In the genomic region with DNA sequence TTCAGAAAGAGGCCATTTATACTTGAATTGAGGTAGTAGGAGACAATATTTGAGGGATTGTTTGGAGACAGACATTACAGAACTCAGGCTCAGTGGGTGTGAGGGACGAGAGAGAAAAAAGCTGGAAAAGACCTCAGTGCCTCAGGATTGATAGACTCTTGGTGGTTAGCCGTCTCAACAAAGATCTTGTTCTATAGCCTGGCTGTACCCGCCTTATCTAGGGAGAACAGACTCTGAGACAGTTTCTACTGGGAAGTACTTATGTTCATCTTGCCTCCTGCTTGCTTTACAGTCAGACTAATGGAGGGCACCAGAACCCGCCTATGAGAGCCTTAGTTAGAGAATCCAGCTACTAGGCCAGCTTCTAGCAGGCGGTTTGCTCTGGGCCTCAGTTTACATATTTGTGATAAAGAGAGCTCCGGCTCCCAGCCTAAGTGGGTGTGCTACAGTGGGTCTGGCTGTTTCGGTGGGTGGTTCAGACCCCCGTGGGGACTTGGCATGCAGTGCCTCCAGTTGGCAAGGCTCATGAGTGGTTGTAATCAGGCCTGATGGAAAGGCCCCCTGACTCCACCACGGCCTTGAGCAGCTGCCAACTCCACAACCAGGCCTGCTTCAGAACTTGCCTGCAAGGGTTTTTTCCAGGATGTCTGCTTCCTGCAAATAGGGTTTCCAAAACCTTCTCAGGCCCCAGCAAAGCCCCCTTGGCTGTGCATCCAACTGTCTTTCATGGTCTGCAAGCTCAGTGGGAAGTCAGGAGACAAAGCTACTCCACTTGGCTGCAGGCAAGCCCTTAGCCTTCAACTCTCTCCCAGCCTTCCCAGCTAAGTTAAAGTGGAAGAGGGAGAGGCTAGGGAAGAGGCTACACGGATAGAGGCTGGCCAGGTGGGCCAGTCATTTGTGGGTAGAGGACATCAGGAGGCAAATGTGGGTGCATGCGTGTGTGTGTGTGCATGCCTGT, we compare ENCODE assay signal across 8 mouse cellular contexts.
DNase-seq lines count a peak whose midpoint lies in the region; ATAC-seq and TF ChIP-seq lines count a peak whose summit lies in the region.

No protein-coding gene starts in this region.

- no peak overlapping the region for H3K4me3 ChIP-seq in heart, embryonic 12.5 days
- H3K4me3 ChIP-seq in embryonic facial prominence, embryonic 10.5 days, result no peak overlapping the region
- H3K4me3 ChIP-seq in limb, embryonic 14.5 days (replicated peaks; ENCODE audit: low read length), result no peak overlapping the region

- no peaks in the 10 kb centered on the region for H3K9me3 ChIP-seq in heart, embryonic 12.5 days (replicated peaks)
- H3K9me3 ChIP-seq in embryonic facial prominence, embryonic 10.5 days, result no peaks in the 10 kb centered on the region
- H3K9me3 ChIP-seq in limb, embryonic 14.5 days (ENCODE audit: control insufficient read depth, low read length), result no peaks in the 10 kb centered on the region

- H3K36me3 ChIP-seq in heart, embryonic 12.5 days, result no peaks in the 10 kb centered on the region
- no peaks in the 10 kb centered on the region for H3K36me3 ChIP-seq in embryonic facial prominence, embryonic 10.5 days (replicated peaks)
- H3K36me3 ChIP-seq in limb, embryonic 14.5 days (ENCODE audit: control insufficient read depth, insufficient read depth, low read length), result no peaks in the 10 kb centered on the region

- whole genome bisulfite sequencing in heart, embryonic 12.5 days, result 58% methylated on average over 11 of the region's 11 CpGs
- 86% methylated on average over 11 of the region's 11 CpGs for WGBS in embryonic facial prominence, embryonic 10.5 days
- WGBS in limb, embryonic 14.5 days, result 58% methylated on average over 11 of the region's 11 CpGs

- peak overlapping the region; percentile 24; the same call in 1 of the 2 replicates for H3K9ac ChIP-seq in heart, embryonic 12.5 days
- H3K9ac ChIP-seq in limb, embryonic 14.5 days (ENCODE audit: low read depth, low read length, severe bottlenecking), result no peak overlapping the region; the same call in 1 of the 2 replicates

- peak overlapping the region; percentile 76 for H3K27ac ChIP-seq in heart, embryonic 12.5 days (ENCODE audit: poor library complexity, severe bottlenecking)
- peak overlapping the region; percentile 60 for H3K27ac ChIP-seq in embryonic facial prominence, embryonic 10.5 days (replicated peaks)
- peak overlapping the region; percentile 82 for H3K27ac ChIP-seq in limb, embryonic 14.5 days (replicated peaks; ENCODE audit: low read depth, low read length)

- H3K4me2 ChIP-seq in heart, embryonic 12.5 days, result no peak overlapping the region
- H3K4me2 ChIP-seq in limb, embryonic 14.5 days (replicated peaks; ENCODE audit: low read depth, low read length, severe bottlenecking), result no peak overlapping the region

- DNase-seq in heart, adult 9 months (ENCODE audit: low spot score in 2 of 2), result no peak
- DNase-seq in 416B (ENCODE audit: low read depth), result peak; percentile 60
- no peak for DNase-seq in embryonic facial prominence, embryonic 10.5 days (ENCODE audit: low spot score)
- peak; percentile 65 for DNase-seq in limb, embryonic 14.5 days (ENCODE audit: low spot score)
- DNase-seq in left cerebral cortex, postnatal 14 days (ENCODE audit: low spot score in 2 of 2), result no peak
- no peak for DNase-seq in urinary bladder, postnatal 4 days (ENCODE audit: low spot score in 2 of 2)
- no peak for DNase-seq in B cell, adult 2 months

- peaks cover 75% of the 10 kb centered on the region for H3K4me1 ChIP-seq in heart, embryonic 12.5 days (replicated peaks)
- H3K4me1 ChIP-seq in embryonic facial prominence, embryonic 10.5 days, result peaks cover 60% of the 10 kb centered on the region
- H3K4me1 ChIP-seq in limb, embryonic 14.5 days (ENCODE audit: control insufficient read depth, insufficient read depth, low read length), result peaks cover 62% of the 10 kb centered on the region

- no peak for TF ChIP-seq POLR2A in limb, embryonic 14.5 days (IDR thresholded peaks at IDR 0.05; ENCODE audit: borderline replicate concordance, extremely low read depth, insufficient read depth, insufficient read length)

- peak; percentile 48; the same call in 1 of the 2 replicates for ATAC-seq in heart, embryonic 12.5 days (ENCODE audit: insufficient number of reproducible peaks, low FRiP score)
- peak; percentile 21 for ATAC-seq in limb, embryonic 14.5 days (ENCODE audit: low FRiP score, low read depth)

- intact Hi-C loops in left cerebral cortex, postnatal 14 days (cut with DNase I), result no loop called here

- no peaks in the 10 kb centered on the region for H3K27me3 ChIP-seq in heart, embryonic 12.5 days (replicated peaks)
- H3K27me3 ChIP-seq in embryonic facial prominence, embryonic 10.5 days (replicated peaks; ENCODE audit: low read depth, poor library complexity, severe bottlenecking), result peaks cover 21% of the 10 kb centered on the region
- H3K27me3 ChIP-seq in limb, embryonic 14.5 days (ENCODE audit: control insufficient read depth, insufficient read depth, low read length), result no peaks in the 10 kb centered on the region

Comparison
In these comparisons a context has a peak if more than half of its experiments do, and no peak if none do; other contexts are left out.
1. DNase-seq: peak in 416B (single experiment) and limb, embryonic 14.5 days (single experiment); none in heart, adult 9 months (0 of 2), embryonic facial prominence, embryonic 10.5 days (single experiment), left cerebral cortex, postnatal 14 days (0 of 2), urinary bladder, postnatal 4 days (0 of 2) and B cell, adult 2 months (0 of 2).
2. Peak in every context shown above with its lines, with median percentiles within 50 percentile points of each other: H3K27ac ChIP-seq.